Mouse (Mus musculus): Measurements from ENCODE around the gene Wdfy3.

DNA sequence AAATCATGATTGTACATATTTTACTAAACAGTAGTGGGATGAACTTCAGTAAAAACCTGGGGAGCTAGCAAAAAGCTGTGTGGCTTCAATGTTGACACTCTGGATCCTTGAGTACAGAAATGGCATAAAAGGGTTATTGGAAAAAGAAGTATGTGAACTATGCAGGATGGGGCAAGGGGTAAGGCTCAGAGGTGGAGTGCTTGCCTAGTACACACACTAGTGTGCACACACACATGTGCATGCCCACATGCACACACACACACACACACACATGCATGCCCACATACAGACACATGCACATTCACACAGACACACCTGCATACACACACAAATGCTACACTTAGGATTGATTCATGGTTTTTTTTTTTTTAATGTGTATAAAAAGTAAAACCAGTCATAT lies 280.0 kb downstream of the Wdfy3 start:
- no peak for TF ChIP-seq CTCF (IDR thresholded peaks at IDR 0.05; ENCODE audit: low read depth)
- TF ChIP-seq EP300 (optimal IDR thresholded peaks at IDR 0.05) = no peak

All from stomach, postnatal 0 days (tissue).